In genomic region chr4:16355184-16355583, GRCm38 (mm10) we compare ENCODE assay signal across 22 mouse cellular contexts.
DNase-seq lines count a peak whose midpoint lies in the region; ATAC-seq and TF ChIP-seq lines count a peak whose summit lies in the region.
"Had no signal": no experiment of that assay in that cellular context is flagged by ENCODE, and none has a peak within 500 bp of the region (broad histone marks: within the 10 kb centered on the region; RNA-seq: fewer than 3 reads in every experiment).

No protein-coding gene starts in this region.

- no peak for TF ChIP-seq CTCF in midbrain, postnatal 0 days (IDR thresholded peaks at IDR 0.05)

- H3K27me3 ChIP-seq in embryonic facial prominence, embryonic 14.5 days (replicated peaks; ENCODE audit: control insufficient read depth, insufficient read depth, low read length) = no peaks in the 10 kb centered on the region
- no peaks in the 10 kb centered on the region for H3K27me3 ChIP-seq in embryonic facial prominence, embryonic 10.5 days (replicated peaks; ENCODE audit: low read depth, poor library complexity, severe bottlenecking)
- no peaks in the 10 kb centered on the region for H3K27me3 ChIP-seq in hindbrain, embryonic 16.5 days (replicated peaks; ENCODE audit: control insufficient read depth, insufficient read depth, low read length)
- H3K27me3 ChIP-seq in hindbrain, embryonic 12.5 days = no peaks in the 10 kb centered on the region
- H3K27me3 ChIP-seq in midbrain, postnatal 0 days (ENCODE audit: insufficient read depth, low read length) = no peaks in the 10 kb centered on the region
- H3K27me3 ChIP-seq in midbrain, embryonic 13.5 days = no peaks in the 10 kb centered on the region
- H3K27me3 ChIP-seq: CH12.LX; embryonic facial prominence, embryonic 15.5 days; Patski had no signal

- ATAC-seq in embryonic facial prominence, embryonic 14.5 days (ENCODE audit: low read depth) = no peak
- peak; percentile 65 for ATAC-seq in hindbrain, embryonic 16.5 days
- ATAC-seq in hindbrain, embryonic 12.5 days (ENCODE audit: low FRiP score) = no peak
- no peak for ATAC-seq in midbrain, postnatal 0 days (ENCODE audit: low FRiP score)
- no peak for ATAC-seq in midbrain, embryonic 13.5 days
- ATAC-seq: activated CD4-positive, CD25-positive, alpha-beta regulatory T cell, adult 4 months; forebrain, embryonic 16.5 days; intestine, embryonic 16.5 days; Patski had no signal

- no peak overlapping the region for H3K4me2 ChIP-seq in embryonic facial prominence, embryonic 14.5 days (ENCODE audit: low read depth, low read length)
- H3K4me2 ChIP-seq in hindbrain, embryonic 16.5 days (ENCODE audit: low read length) = no peak overlapping the region
- H3K4me2 ChIP-seq in hindbrain, embryonic 12.5 days (replicated peaks) = no peak overlapping the region
- H3K4me2 ChIP-seq in midbrain, postnatal 0 days (ENCODE audit: low read depth, low read length, poor library complexity, severe bottlenecking) = no peak overlapping the region
- H3K4me2 ChIP-seq in midbrain, embryonic 13.5 days (replicated peaks) = no peak overlapping the region
- H3K4me2 ChIP-seq: embryonic facial prominence, embryonic 15.5 days had no signal

- DNase-seq in embryonic facial prominence, embryonic 14.5 days (ENCODE audit: low spot score) = peak; percentile 3
- DNase-seq in embryonic facial prominence, embryonic 10.5 days (ENCODE audit: low spot score) = no peak
- peak; percentile 67 for DNase-seq in midbrain, postnatal 0 days (ENCODE audit: low spot score)
- DNase-seq: adrenal gland, postnatal 14 days; cerebellum, adult 2 months; cerebellum, postnatal 25 days; gastrocnemius, postnatal 10 days; heart, adult 18-20 months; heart, postnatal 10 days; heart, postnatal 4 days had no signal

- no peaks in the 10 kb centered on the region for H3K4me1 ChIP-seq in embryonic facial prominence, embryonic 14.5 days (ENCODE audit: control insufficient read depth, insufficient read depth, low read length)
- H3K4me1 ChIP-seq in embryonic facial prominence, embryonic 10.5 days = no peaks in the 10 kb centered on the region
- no peaks in the 10 kb centered on the region for H3K4me1 ChIP-seq in hindbrain, embryonic 16.5 days (ENCODE audit: control insufficient read depth, insufficient read depth, low read depth, low read length)
- no peaks in the 10 kb centered on the region for H3K4me1 ChIP-seq in hindbrain, embryonic 12.5 days
- H3K4me1 ChIP-seq in midbrain, postnatal 0 days (ENCODE audit: insufficient read depth, low read length) = no peaks in the 10 kb centered on the region
- no peaks in the 10 kb centered on the region for H3K4me1 ChIP-seq in midbrain, embryonic 13.5 days (replicated peaks)
- H3K4me1 ChIP-seq: embryonic facial prominence, embryonic 15.5 days; forebrain, embryonic 10.5 days; heart, embryonic 10.5 days had no signal

- no peaks in the 10 kb centered on the region for H3K36me3 ChIP-seq in embryonic facial prominence, embryonic 14.5 days (ENCODE audit: control insufficient read depth, insufficient read depth, low read length)
- H3K36me3 ChIP-seq in embryonic facial prominence, embryonic 10.5 days (replicated peaks) = no peaks in the 10 kb centered on the region
- no peaks in the 10 kb centered on the region for H3K36me3 ChIP-seq in hindbrain, embryonic 16.5 days (ENCODE audit: control insufficient read depth, insufficient read depth, low read length)
- no peaks in the 10 kb centered on the region for H3K36me3 ChIP-seq in hindbrain, embryonic 12.5 days
- no peaks in the 10 kb centered on the region for H3K36me3 ChIP-seq in midbrain, postnatal 0 days (ENCODE audit: insufficient read depth, low read length)
- H3K36me3 ChIP-seq in midbrain, embryonic 13.5 days = no peaks in the 10 kb centered on the region
- H3K36me3 ChIP-seq: embryonic facial prominence, embryonic 15.5 days; forebrain, embryonic 10.5 days; heart, embryonic 10.5 days had no signal

- 62% methylated on average over 3 of the region's 3 CpGs for WGBS in embryonic facial prominence, embryonic 14.5 days
- WGBS in embryonic facial prominence, embryonic 10.5 days = 89% methylated on average over 3 of the region's 3 CpGs
- 60% methylated on average over 3 of the region's 3 CpGs for WGBS in hindbrain, embryonic 16.5 days
- WGBS in hindbrain, embryonic 12.5 days = 76% methylated on average over 3 of the region's 3 CpGs
- WGBS in midbrain, postnatal 0 days = 76% methylated on average over 3 of the region's 3 CpGs
- 82% methylated on average over 3 of the region's 3 CpGs for WGBS in midbrain, embryonic 13.5 days

- H3K4me3 ChIP-seq in embryonic facial prominence, embryonic 14.5 days (ENCODE audit: low read depth, low read length) = no peak overlapping the region
- H3K4me3 ChIP-seq in embryonic facial prominence, embryonic 10.5 days = no peak overlapping the region
- H3K4me3 ChIP-seq in hindbrain, embryonic 16.5 days (ENCODE audit: low read length) = no peak overlapping the region
- H3K4me3 ChIP-seq in hindbrain, embryonic 12.5 days = no peak overlapping the region
- no peak overlapping the region for H3K4me3 ChIP-seq in midbrain, postnatal 0 days (ENCODE audit: low read depth, low read length)
- H3K4me3 ChIP-seq in midbrain, embryonic 13.5 days (replicated peaks) = no peak overlapping the region
- H3K4me3 ChIP-seq: embryonic facial prominence, embryonic 15.5 days; erythroblast, embryonic 14.5 days; forebrain, embryonic 10.5 days; heart, embryonic 10.5 days had no signal

- no peak overlapping the region for H3K9ac ChIP-seq in embryonic facial prominence, embryonic 14.5 days (ENCODE audit: low read depth, low read length)
- H3K9ac ChIP-seq in hindbrain, embryonic 16.5 days (ENCODE audit: low read depth, low read length) = no peak overlapping the region
- no peak overlapping the region for H3K9ac ChIP-seq in hindbrain, embryonic 12.5 days
- H3K9ac ChIP-seq in midbrain, postnatal 0 days (replicated peaks; ENCODE audit: low read length, poor library complexity, severe bottlenecking) = no peak overlapping the region
- H3K9ac ChIP-seq in midbrain, embryonic 13.5 days (replicated peaks) = no peak overlapping the region
- H3K9ac ChIP-seq: embryonic facial prominence, embryonic 15.5 days had no signal

- H3K27ac ChIP-seq in embryonic facial prominence, embryonic 14.5 days (replicated peaks; ENCODE audit: low read depth, low read length) = no peak overlapping the region
- no peak overlapping the region for H3K27ac ChIP-seq in embryonic facial prominence, embryonic 10.5 days (replicated peaks)
- H3K27ac ChIP-seq in hindbrain, embryonic 16.5 days (ENCODE audit: low read depth, low read length) = no peak overlapping the region
- H3K27ac ChIP-seq in hindbrain, embryonic 12.5 days = no peak overlapping the region
- no peak overlapping the region for H3K27ac ChIP-seq in midbrain, postnatal 0 days (ENCODE audit: low read depth, low read length)
- H3K27ac ChIP-seq in midbrain, embryonic 13.5 days = no peak overlapping the region
- H3K27ac ChIP-seq: embryonic facial prominence, embryonic 15.5 days; forebrain, embryonic 10.5 days; heart, embryonic 10.5 days had no signal

- no peaks in the 10 kb centered on the region for H3K9me3 ChIP-seq in embryonic facial prominence, embryonic 14.5 days (ENCODE audit: control insufficient read depth, low read length)
- H3K9me3 ChIP-seq in embryonic facial prominence, embryonic 10.5 days = no peaks in the 10 kb centered on the region
- H3K9me3 ChIP-seq in hindbrain, embryonic 16.5 days (ENCODE audit: control insufficient read depth, low read length) = no peaks in the 10 kb centered on the region
- H3K9me3 ChIP-seq in hindbrain, embryonic 12.5 days (replicated peaks) = no peaks in the 10 kb centered on the region
- no peaks in the 10 kb centered on the region for H3K9me3 ChIP-seq in midbrain, postnatal 0 days (ENCODE audit: low read length)
- no peaks in the 10 kb centered on the region for H3K9me3 ChIP-seq in midbrain, embryonic 13.5 days
- H3K9me3 ChIP-seq: embryonic facial prominence, embryonic 15.5 days; forebrain, embryonic 10.5 days; heart, embryonic 10.5 days had no signal
